ENCODE assay signal across 9 mouse cellular contexts in genomic region chr7:89698186-89698585, GRCm38 (mm10).
DNase-seq lines count a peak whose midpoint lies in the region; TF ChIP-seq lines count a peak whose summit lies in the region.
"Had no signal": no experiment of that assay in that cellular context is flagged by ENCODE, and none has a peak within 500 bp of the region (broad histone marks: within the 10 kb centered on the region; RNA-seq: fewer than 3 reads in every experiment).

No protein-coding gene starts in this region.

- H3K4me1 ChIP-seq in cerebellum, adult 2 months (ENCODE audit: control insufficient read depth, insufficient read depth, low read length), result no peaks in the 10 kb centered on the region
- peaks cover 18% of the 10 kb centered on the region for H3K4me1 ChIP-seq in embryonic facial prominence, embryonic 10.5 days
- H3K4me1 ChIP-seq: stomach, embryonic 15.5 days had no signal

- peak; percentile 29 to 31 for DNase-seq in cerebellum, adult 2 months
- no peak for DNase-seq in cerebellum, adult 8-10 months
- peak; percentile 30 for DNase-seq in right cerebral cortex, adult 18-20 months
- no peak for DNase-seq in right cerebral cortex, adult 2 months (ENCODE audit: low spot score in 2 of 2)
- DNase-seq in embryonic facial prominence, embryonic 10.5 days (ENCODE audit: low spot score), result peak; percentile 57
- peak; percentile 71 for DNase-seq in lung, postnatal 36 days
- DNase-seq in right cerebral cortex, postnatal 25 days, result no peak
- DNase-seq in urinary bladder, postnatal 14 days (ENCODE audit: low spot score), result no peak

- no peak overlapping the region for H3K27ac ChIP-seq in cerebellum, adult 2 months (ENCODE audit: insufficient read depth, low read length)
- no peak overlapping the region for H3K27ac ChIP-seq in embryonic facial prominence, embryonic 10.5 days (replicated peaks)
- H3K27ac ChIP-seq: stomach, embryonic 15.5 days had no signal

- H3K36me3 ChIP-seq in embryonic facial prominence, embryonic 10.5 days (replicated peaks), result no peaks in the 10 kb centered on the region
- H3K36me3 ChIP-seq: stomach, embryonic 15.5 days had no signal

- TF ChIP-seq CTCF in cerebellum, adult 2 months (IDR thresholded peaks at IDR 0.05; ENCODE audit: borderline replicate concordance, insufficient read depth, low read depth, low read length), result peak; percentile 60

- no peaks in the 10 kb centered on the region for H3K9me3 ChIP-seq in embryonic facial prominence, embryonic 10.5 days
- H3K9me3 ChIP-seq: stomach, embryonic 15.5 days had no signal

- H3K4me3 ChIP-seq in cerebellum, adult 2 months (replicated peaks; ENCODE audit: insufficient read depth, low read depth, low read length), result no peak overlapping the region
- H3K4me3 ChIP-seq in embryonic facial prominence, embryonic 10.5 days, result no peak overlapping the region
- H3K4me3 ChIP-seq: stomach, embryonic 15.5 days had no signal

- TF ChIP-seq POLR2A in cerebellum, adult 2 months (IDR thresholded peaks at IDR 0.05; ENCODE audit: borderline replicate concordance, insufficient read depth, low read length), result no peak

- H3K27me3 ChIP-seq in cerebellum, adult 2 months (ENCODE audit: control insufficient read depth, insufficient read depth, low read length), result no peaks in the 10 kb centered on the region
- no peaks in the 10 kb centered on the region for H3K27me3 ChIP-seq in embryonic facial prominence, embryonic 10.5 days (replicated peaks; ENCODE audit: low read depth, poor library complexity, severe bottlenecking)
- H3K27me3 ChIP-seq: stomach, embryonic 15.5 days had no signal

Comparison
In these comparisons a context has a peak if more than half of its experiments do, and no peak if none do; other contexts are left out.
1. DNase-seq: peak in cerebellum, adult 2 months (2 of 2), right cerebral cortex, adult 18-20 months (single experiment), embryonic facial prominence, embryonic 10.5 days (single experiment) and lung, postnatal 36 days (single experiment); none in cerebellum, adult 8-10 months (single experiment), right cerebral cortex, adult 2 months (0 of 2), right cerebral cortex, postnatal 25 days (single experiment) and urinary bladder, postnatal 14 days (single experiment).